Mouse (Mus musculus): ENCODE measurements at regions not wholly inside any gene's neighbourhood (a gene's known extent, or its start where the extent isn't known, plus 50 kb on each side); places are given as distances from the start of the nearest gene placed in this dataset.

DNA sequence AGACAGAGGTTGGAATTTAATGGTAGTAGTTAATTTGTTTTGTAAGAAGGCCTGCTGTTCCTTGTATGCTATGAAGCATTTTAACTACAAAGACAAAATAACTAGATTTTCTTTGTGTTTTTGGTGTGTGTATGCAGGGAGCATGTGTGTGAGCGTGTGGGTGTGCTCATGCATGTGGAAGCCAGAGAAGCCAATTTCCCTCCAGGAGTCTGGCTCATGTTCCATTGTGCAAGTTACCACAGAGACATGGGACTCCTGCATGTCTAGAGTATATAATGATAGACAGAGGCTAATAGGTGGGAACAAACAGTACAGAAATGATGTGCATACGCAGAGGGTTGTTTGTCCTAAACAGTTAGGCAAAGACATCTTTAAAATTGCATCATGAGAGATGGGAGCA, 219.0 kb upstream of the Dpp6 start:
- H3ac ChIP-seq (ENCODE audit: control insufficient read depth, insufficient read length), result no peak overlapping the region
- TF ChIP-seq USF1 (IDR thresholded peaks at IDR 0.05; ENCODE audit: low read depth) (no peak), CEBPB (IDR thresholded peaks at IDR 0.05; ENCODE audit: insufficient read depth, poor library complexity, severe bottlenecking) (no peak), MYOG (IDR thresholded peaks at IDR 0.05; ENCODE audit: control insufficient read depth in 1 of 3, insufficient read depth in 1 of 3, insufficient read length in 2 of 3, low read depth in 2 of 3) (no peak), POLR2A (IDR thresholded peaks at IDR 0.05; ENCODE audit: insufficient read length, low read depth) (no peak), MAX (IDR thresholded peaks at IDR 0.05; ENCODE audit: low read depth) (no peak), MYOD1 (IDR thresholded peaks at IDR 0.05; ENCODE audit: control insufficient read depth in 1 of 3, insufficient read length in 2 of 3, low read depth in 2 of 3) (no peak), POLR2AphosphoS2 (IDR thresholded peaks at IDR 0.05; ENCODE audit: insufficient read length, low read depth) (no peak), TCF3 (IDR thresholded peaks at IDR 0.05; ENCODE audit: insufficient read length, low read depth) (no peak), REST (IDR thresholded peaks at IDR 0.05; ENCODE audit: insufficient read depth, insufficient read length) (no peak), E2F4 (IDR thresholded peaks at IDR 0.05; ENCODE audit: insufficient read depth) (no peak), TCF12 (IDR thresholded peaks at IDR 0.05; ENCODE audit: insufficient read depth, poor library complexity, severe bottlenecking) (no peak)
- H3K27me3 ChIP-seq (ENCODE audit: control insufficient read depth, insufficient read depth, insufficient read length), result no peaks in the 10 kb centered on the region
- no peak overlapping the region for H3K4me2 ChIP-seq (ENCODE audit: low read depth)
- H3K79me2 ChIP-seq (ENCODE audit: control insufficient read depth, insufficient read depth), result no peaks in the 10 kb centered on the region
- H3K4me3 ChIP-seq, result no peak overlapping the region
- H3K36me3 ChIP-seq (ENCODE audit: control insufficient read depth, insufficient read depth), result no peaks in the 10 kb centered on the region

DNA sequence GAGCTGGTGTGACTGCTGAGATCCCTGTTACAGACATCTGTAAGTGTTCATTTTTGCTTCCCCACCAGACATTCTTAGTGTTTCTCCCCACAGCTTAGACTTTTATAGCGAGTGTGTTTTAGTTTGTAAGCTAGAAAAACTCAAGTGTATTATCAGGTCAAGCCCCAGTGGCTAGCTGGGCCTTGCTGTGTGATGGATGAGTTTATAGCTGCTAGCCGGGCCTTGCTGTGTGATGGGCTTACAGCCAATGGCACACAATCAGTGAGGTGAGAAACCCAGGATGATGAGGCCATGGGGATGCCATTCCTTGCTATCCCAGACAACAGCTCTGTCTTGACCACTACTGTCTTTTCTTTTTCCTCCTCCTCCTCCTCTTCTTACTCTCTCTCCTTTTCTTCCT, 197.7 kb upstream of the Dpp6 start:
- Histone ChIP-seq H3K36me3 (ENCODE audit: control insufficient read depth, insufficient read depth) (no peaks in the 10 kb centered on the region), H3K4me2 (ENCODE audit: low read depth) (no peak overlapping the region), H3K27me3 (ENCODE audit: control insufficient read depth, insufficient read depth, insufficient read length) (no peaks in the 10 kb centered on the region), H3K79me2 (ENCODE audit: control insufficient read depth, insufficient read depth) (no peaks in the 10 kb centered on the region), H3ac (ENCODE audit: control insufficient read depth, insufficient read length) (no peak overlapping the region), H3K4me3 (no peak overlapping the region)
- TF ChIP-seq TCF12 (IDR thresholded peaks at IDR 0.05; ENCODE audit: insufficient read depth, poor library complexity, severe bottlenecking), result no peak
- no peak for TF ChIP-seq USF1 (IDR thresholded peaks at IDR 0.05; ENCODE audit: low read depth)
- no peak for TF ChIP-seq SRF (IDR thresholded peaks at IDR 0.05; ENCODE audit: control insufficient read depth, insufficient read length, low read depth)
- TF ChIP-seq MYOG (IDR thresholded peaks at IDR 0.05; ENCODE audit: control insufficient read depth in 1 of 3, insufficient read depth in 1 of 3, insufficient read length in 2 of 3, low read depth in 2 of 3), result no peak
- TF ChIP-seq CEBPB (IDR thresholded peaks at IDR 0.05; ENCODE audit: insufficient read depth, poor library complexity, severe bottlenecking), result no peak

DNA sequence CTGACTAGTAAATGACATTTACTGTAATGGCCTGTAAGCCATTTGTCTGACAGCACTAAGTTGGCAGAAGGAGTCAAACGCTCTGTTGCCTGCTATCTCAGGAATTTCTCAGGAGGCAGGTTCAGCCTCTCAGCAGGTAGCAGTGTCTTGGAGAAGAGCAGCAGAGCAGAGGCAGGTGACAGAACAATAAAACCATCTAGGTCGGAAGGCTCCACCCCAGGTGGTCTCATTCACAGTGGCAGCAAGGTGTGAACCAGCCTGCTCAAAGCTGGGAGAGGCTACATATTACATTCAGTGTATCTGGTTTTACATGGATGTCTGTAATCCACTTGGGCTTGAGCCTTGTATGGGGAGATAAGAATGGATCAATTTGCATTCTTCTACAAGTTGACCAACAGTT, 194.9 kb upstream of the Dpp6 start:
- Histone ChIP-seq H3K4me2 (ENCODE audit: low read depth) (no peak overlapping the region), H3K4me3 (no peak overlapping the region), H3ac (ENCODE audit: control insufficient read depth, insufficient read length) (no peak overlapping the region), H3K79me2 (ENCODE audit: control insufficient read depth, insufficient read depth) (no peaks in the 10 kb centered on the region), H3K36me3 (ENCODE audit: control insufficient read depth, insufficient read depth) (no peaks in the 10 kb centered on the region), H3K27me3 (ENCODE audit: control insufficient read depth, insufficient read depth, insufficient read length) (no peaks in the 10 kb centered on the region)
- TF ChIP-seq MYOG (IDR thresholded peaks at IDR 0.05; ENCODE audit: control insufficient read depth in 1 of 3, insufficient read depth in 1 of 3, insufficient read length in 2 of 3, low read depth in 2 of 3), result no peak
- TF ChIP-seq SRF (IDR thresholded peaks at IDR 0.05; ENCODE audit: control insufficient read depth, insufficient read length, low read depth), result no peak
- TF ChIP-seq MYOD1 (IDR thresholded peaks at IDR 0.05; ENCODE audit: control insufficient read depth in 1 of 3, insufficient read length in 2 of 3, low read depth in 2 of 3), result no peak
- no peak for TF ChIP-seq POLR2AphosphoS2 (IDR thresholded peaks at IDR 0.05; ENCODE audit: insufficient read length, low read depth)
- no peak for TF ChIP-seq TCF3 (IDR thresholded peaks at IDR 0.05; ENCODE audit: insufficient read length, low read depth)
- no peak for TF ChIP-seq CEBPB (IDR thresholded peaks at IDR 0.05; ENCODE audit: insufficient read depth, poor library complexity, severe bottlenecking)
- no peak for TF ChIP-seq E2F4 (IDR thresholded peaks at IDR 0.05; ENCODE audit: insufficient read depth)
- TF ChIP-seq POLR2A (IDR thresholded peaks at IDR 0.05; ENCODE audit: insufficient read length, low read depth), result no peak
- TF ChIP-seq REST (IDR thresholded peaks at IDR 0.05; ENCODE audit: insufficient read depth, insufficient read length), result no peak
- TF ChIP-seq USF1 (IDR thresholded peaks at IDR 0.05; ENCODE audit: low read depth), result no peak
- no peak for TF ChIP-seq MAX (IDR thresholded peaks at IDR 0.05; ENCODE audit: low read depth)

DNA sequence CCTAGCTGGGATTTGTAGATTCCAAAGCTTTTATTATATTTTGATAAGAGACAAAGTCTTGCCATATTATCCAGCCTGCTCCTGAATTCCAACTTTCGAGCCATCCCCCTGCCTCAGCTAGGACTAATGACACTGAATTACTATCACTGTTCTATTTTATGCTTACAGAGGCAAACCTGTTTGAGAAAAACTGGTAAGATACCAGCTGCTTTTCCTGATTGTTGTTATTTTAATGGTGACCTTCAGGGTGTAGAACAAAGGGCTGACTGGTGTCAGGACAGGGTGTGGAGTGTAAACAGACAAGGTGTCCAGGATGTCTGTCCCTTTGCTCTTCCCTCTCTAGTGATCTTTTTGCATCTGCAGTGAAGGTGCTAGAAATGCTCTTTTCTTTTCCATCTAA, 145.5 kb upstream of the Dpp6 start:
- H3K79me2 ChIP-seq (ENCODE audit: control insufficient read depth, insufficient read depth), result no peaks in the 10 kb centered on the region

DNA sequence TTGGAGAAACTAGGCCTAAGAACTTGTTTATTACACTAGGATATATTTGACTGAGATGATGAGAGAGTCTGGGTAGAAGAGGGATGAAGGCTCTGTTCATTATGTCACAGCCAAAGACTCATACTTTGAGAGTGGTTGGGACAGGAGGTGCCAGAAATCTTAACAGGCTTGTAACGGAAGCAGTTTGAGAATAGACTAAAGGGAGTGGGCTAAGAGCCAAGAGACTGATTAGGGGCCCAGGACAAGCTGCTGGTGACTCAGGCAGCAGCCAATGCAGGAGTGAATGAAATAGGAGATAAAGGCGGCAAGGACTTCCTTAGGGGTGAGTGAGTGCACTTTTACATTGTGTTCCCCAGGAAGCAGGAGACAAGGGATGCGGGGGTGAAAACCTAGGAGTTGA, 127.2 kb upstream of the Dpp6 start:
- Histone ChIP-seq H3K27me3 (ENCODE audit: control insufficient read depth, insufficient read depth, insufficient read length) (no peaks in the 10 kb centered on the region), H3ac (ENCODE audit: control insufficient read depth, insufficient read length) (no peak overlapping the region), H3K4me2 (ENCODE audit: low read depth) (no peak overlapping the region), H3K4me3 (no peak overlapping the region), H3K36me3 (ENCODE audit: control insufficient read depth, insufficient read depth) (no peaks in the 10 kb centered on the region), H3K79me2 (ENCODE audit: control insufficient read depth, insufficient read depth) (no peaks in the 10 kb centered on the region)
- TF ChIP-seq TCF12 (IDR thresholded peaks at IDR 0.05; ENCODE audit: insufficient read depth, poor library complexity, severe bottlenecking), result no peak
- TF ChIP-seq POLR2A (IDR thresholded peaks at IDR 0.05; ENCODE audit: insufficient read length, low read depth), result no peak
- no peak for TF ChIP-seq MYOG (IDR thresholded peaks at IDR 0.05; ENCODE audit: control insufficient read depth in 1 of 3, insufficient read depth in 1 of 3, insufficient read length in 2 of 3, low read depth in 2 of 3)
- no peak for TF ChIP-seq REST (IDR thresholded peaks at IDR 0.05; ENCODE audit: insufficient read depth, insufficient read length)
- TF ChIP-seq CEBPB (IDR thresholded peaks at IDR 0.05; ENCODE audit: insufficient read depth, poor library complexity, severe bottlenecking), result no peak
- TF ChIP-seq TCF3 (IDR thresholded peaks at IDR 0.05; ENCODE audit: insufficient read length, low read depth), result no peak
- no peak for TF ChIP-seq E2F4 (IDR thresholded peaks at IDR 0.05; ENCODE audit: insufficient read depth)
- TF ChIP-seq MYOD1 (IDR thresholded peaks at IDR 0.05; ENCODE audit: control insufficient read depth in 1 of 3, insufficient read length in 2 of 3, low read depth in 2 of 3), result no peak
- TF ChIP-seq USF1 (IDR thresholded peaks at IDR 0.05; ENCODE audit: low read depth), result no peak
- TF ChIP-seq SRF (IDR thresholded peaks at IDR 0.05; ENCODE audit: control insufficient read depth, insufficient read length, low read depth), result no peak
- TF ChIP-seq POLR2AphosphoS2 (IDR thresholded peaks at IDR 0.05; ENCODE audit: insufficient read length, low read depth), result no peak
- no peak for TF ChIP-seq MAX (IDR thresholded peaks at IDR 0.05; ENCODE audit: low read depth)

More for the DNA sequence above, 145.5 kb upstream of the Dpp6 start:
- Histone ChIP-seq H3K36me3 (ENCODE audit: control insufficient read depth, insufficient read depth) (no peaks in the 10 kb centered on the region), H3K27me3 (ENCODE audit: control insufficient read depth, insufficient read depth, insufficient read length) (no peaks in the 10 kb centered on the region), H3K4me3 (no peak overlapping the region), H3ac (ENCODE audit: control insufficient read depth, insufficient read length) (no peak overlapping the region), H3K4me2 (ENCODE audit: low read depth) (no peak overlapping the region)
- TF ChIP-seq USF1 (IDR thresholded peaks at IDR 0.05; ENCODE audit: low read depth), result no peak
- TF ChIP-seq TCF12 (IDR thresholded peaks at IDR 0.05; ENCODE audit: insufficient read depth, poor library complexity, severe bottlenecking), result no peak
- no peak for TF ChIP-seq POLR2A (IDR thresholded peaks at IDR 0.05; ENCODE audit: insufficient read length, low read depth)
- no peak for TF ChIP-seq CEBPB (IDR thresholded peaks at IDR 0.05; ENCODE audit: insufficient read depth, poor library complexity, severe bottlenecking)
- TF ChIP-seq E2F4 (IDR thresholded peaks at IDR 0.05; ENCODE audit: insufficient read depth), result no peak
- no peak for TF ChIP-seq SRF (IDR thresholded peaks at IDR 0.05; ENCODE audit: control insufficient read depth, insufficient read length, low read depth)
- TF ChIP-seq MYOD1 (IDR thresholded peaks at IDR 0.05; ENCODE audit: control insufficient read depth in 1 of 3, insufficient read length in 2 of 3, low read depth in 2 of 3), result no peak
- no peak for TF ChIP-seq MYOG (IDR thresholded peaks at IDR 0.05; ENCODE audit: control insufficient read depth in 1 of 3, insufficient read depth in 1 of 3, insufficient read length in 2 of 3, low read depth in 2 of 3)
- no peak for TF ChIP-seq TCF3 (IDR thresholded peaks at IDR 0.05; ENCODE audit: insufficient read length, low read depth)
- TF ChIP-seq MAX (IDR thresholded peaks at IDR 0.05; ENCODE audit: low read depth), result no peak
- no peak for TF ChIP-seq REST (IDR thresholded peaks at IDR 0.05; ENCODE audit: insufficient read depth, insufficient read length)
- TF ChIP-seq POLR2AphosphoS2 (IDR thresholded peaks at IDR 0.05; ENCODE audit: insufficient read length, low read depth), result no peak

All from myocyte (in vitro differentiated cells).